Mouse (Mus musculus) stomach, embryonic 14.5 days (tissue): ENCODE data around the gene Fbxl16. TPM values are rescaled to one million over a fixed set of nuclear protein-coding genes. Genes with fewer than 3 reads are reported as not detected.
A peak's percentile ranks its signal among the peaks of the same experiment; 100 is the strongest.

Source experiments
- ATAC-seq: fragments of 200-750 bp; cut with Nextera tagmentation; 2 replicates; pipeline ENCODE4 v1.8.0; 2017; ENCODE audit warnings: low read depth, moderate TSS enrichment; ENCODE audit not compliant: insufficient number of reproducible peaks, insufficient read depth, low FRiP score
- H3K27ac ChIP-seq: fragments of 300-500 bp; sonication (generic); 2 replicates; pipeline ENCODE4 v1.5.1; 2014; ENCODE audit warnings: mild to moderate bottlenecking, low read length, moderate library complexity, mixed read lengths
- H3K27me3 ChIP-seq: fragments of 300-500 bp; sonication (generic); 2 replicates; pipeline ENCODE4 v1.6.1; 2014; ENCODE audit warnings: low read length, control low read depth, mixed read lengths; ENCODE audit not compliant: control insufficient read depth, insufficient read depth
- H3K36me3 ChIP-seq: fragments of 300-500 bp; sonication (generic); 2 replicates; pipeline ENCODE4 v1.6.1; 2014; ENCODE audit warnings: mild to moderate bottlenecking, control low read depth, low read length, moderate library complexity, mixed read lengths; ENCODE audit not compliant: control insufficient read depth, insufficient read depth
- H3K4me1 ChIP-seq: fragments of 300-500 bp; sonication (generic); 2 replicates; pipeline ENCODE4 v1.6.1; 2014; ENCODE audit warnings: low read length, control low read depth, mixed read lengths; ENCODE audit not compliant: control insufficient read depth, insufficient read depth
- H3K4me2 ChIP-seq: fragments of 300-500 bp; sonication (generic); replicated peaks from 2 replicates; pipeline ENCODE4 v1.6.1; 2014; ENCODE audit warnings: low read depth, low read length, control low read depth
- H3K4me3 ChIP-seq: fragments of 300-500 bp; sonication (generic); 2 replicates; pipeline ENCODE4 v1.5.1; 2014; ENCODE audit warnings: low read depth, low read length, control low read depth
- H3K9ac ChIP-seq: fragments of 300-500 bp; sonication (generic); replicated peaks from 2 replicates; pipeline ENCODE4 v1.6.1; 2014; ENCODE audit warnings: low read depth, mild to moderate bottlenecking, control low read depth, low read length, moderate library complexity, mixed read lengths
- H3K9me3 ChIP-seq: fragments of 300-500 bp; sonication (generic); 2 replicates; pipeline ENCODE4 v1.6.1; 2016; ENCODE audit warnings: low read depth, low read length, control low read depth; ENCODE audit not compliant: control insufficient read depth
- WGBS: fragments of 180-500 bp; shearing (Covaris S2); extraction: QIAGEN DNeasy Blood & Tissue Kit; methylation state at CpG from one replicate; pipeline ENCODE4 v1.1.7; 2014; 5-methylcytosine and 5-hydroxymethylcytosine counted together
- polyA plus RNA-seq: library from polyadenylated mRNA; unstranded; fragments of >200 nt; fragmentation: Nextera tagmentation; extraction: Ambion mirVana; gene quantifications from 2 replicates; pipeline ENCODE4 v1.2.1, GENCODE M21; 2014

Fbxl16 gene
- polyA plus RNA-seq, 1 experiment from 2014 or later = 4.5 TPM

DNA sequence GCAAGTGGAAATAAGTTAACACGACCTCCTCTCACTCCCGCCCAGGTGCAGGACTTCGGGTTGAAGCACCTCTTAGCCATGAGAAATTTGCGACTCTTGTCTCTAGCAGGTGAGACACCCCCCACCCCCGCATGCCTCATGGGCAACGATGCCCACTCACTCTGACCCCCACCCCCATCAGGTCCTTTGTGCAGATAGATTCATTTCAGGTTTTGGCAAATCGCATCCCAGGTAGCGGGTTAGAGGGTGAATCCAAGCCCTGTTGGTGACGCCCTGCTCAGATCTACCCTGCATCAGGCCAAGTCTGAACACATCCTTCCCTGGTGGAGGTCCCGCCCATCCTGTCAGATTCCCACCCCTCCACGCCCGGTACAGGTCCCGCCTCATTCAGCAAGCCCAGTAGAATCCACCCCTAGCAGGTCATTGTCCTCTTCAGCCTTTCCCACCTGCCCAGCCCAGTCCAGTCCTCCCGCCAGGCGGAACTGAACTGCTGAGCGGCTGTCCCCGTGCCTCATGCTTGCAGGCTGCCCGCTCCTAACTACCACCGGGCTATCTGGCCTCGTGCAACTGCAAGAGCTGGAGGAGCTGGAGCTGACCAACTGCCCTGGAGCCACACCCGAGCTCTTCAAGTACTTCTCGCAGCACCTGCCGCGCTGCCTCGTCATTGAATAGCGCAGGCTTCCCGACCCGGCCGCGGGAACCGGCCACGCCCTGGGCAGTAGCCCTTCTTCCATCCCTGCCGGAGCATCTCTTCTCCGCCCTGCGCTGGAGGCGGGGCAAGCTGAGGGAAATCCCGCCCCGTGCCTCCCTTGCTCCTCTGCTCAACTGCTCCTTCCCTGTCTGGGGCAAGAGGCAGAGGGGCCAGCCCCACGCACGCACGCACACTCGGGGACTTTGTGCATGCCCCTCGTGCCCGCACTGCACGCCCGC lies 10.2 kb downstream of the Fbxl16 start:
- H3K4me2 ChIP-seq = peak overlapping the region; percentile 20; the same call in 1 of the 2 replicates
- peaks cover 5% of the 10 kb centered on the region for H3K4me1 ChIP-seq
- peak; percentile 20; the same call in 1 of the 2 replicates for ATAC-seq
- H3K36me3 ChIP-seq = no peaks in the 10 kb centered on the region
- no peak overlapping the region; the same call in 1 of the 2 replicates for H3K4me3 ChIP-seq
- H3K9me3 ChIP-seq = no peaks in the 10 kb centered on the region
- 6% methylated on average over 46 of the region's 46 CpGs for WGBS
- peaks cover 24% of the 10 kb centered on the region for H3K27me3 ChIP-seq
- H3K9ac ChIP-seq = no peak overlapping the region
- no peak overlapping the region for H3K27ac ChIP-seq

- no peak within 1 kb of the TSS for H3K27ac ChIP-seq
These were observed 14.6 kb downstream of the Fbxl16 start, which contains the start of gene Wdr24 for GRCm38 (mm10) chr17:25823452-25823851. Gene Wdr24, plus strand, starts transcription at chr17:25823627.

DNA sequence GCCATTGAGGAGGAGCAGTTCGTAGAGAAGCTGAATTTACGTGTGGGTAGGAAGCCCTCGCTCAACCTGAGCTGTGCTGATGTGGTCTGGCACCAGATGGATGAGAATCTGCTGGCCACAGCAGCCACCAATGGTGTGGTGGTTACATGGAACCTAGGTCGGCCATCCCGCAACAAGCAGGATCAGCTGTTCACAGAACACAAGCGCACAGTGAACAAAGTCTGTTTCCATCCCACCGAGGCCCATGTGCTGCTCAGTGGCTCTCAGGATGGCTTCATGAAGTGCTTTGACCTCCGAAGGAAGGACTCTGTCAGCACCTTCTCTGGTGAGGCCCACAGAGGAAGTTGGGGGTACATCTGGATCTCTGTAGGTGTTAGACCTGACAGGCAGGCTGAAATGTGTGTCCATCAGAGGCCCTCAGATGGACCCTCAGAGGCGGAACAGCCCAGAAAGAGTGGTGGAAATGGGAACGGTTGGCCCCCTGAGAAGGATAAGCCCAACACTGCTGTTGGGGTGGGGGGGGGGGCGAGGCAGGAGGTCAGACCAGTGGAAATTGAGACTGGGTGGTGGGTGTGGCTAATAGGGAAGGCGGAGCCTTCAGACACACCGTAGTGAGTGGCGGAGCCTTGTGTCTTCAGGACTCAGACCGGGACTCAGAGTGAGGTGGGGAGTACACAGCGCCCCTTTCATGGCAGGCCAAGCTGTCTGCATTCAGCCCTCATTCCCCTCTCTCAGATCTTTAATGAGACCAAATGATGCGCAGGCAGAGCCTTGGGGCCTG lies 15.7 kb downstream of the Fbxl16 start:
- Histone ChIP-seq H3K27ac (no peak overlapping the region), H3K4me2 (peak overlapping the region; percentile 87), H3K27me3 (peaks cover 9% of the 10 kb centered on the region), H3K36me3 (peaks cover 16% of the 10 kb centered on the region), H3K9me3 (no peaks in the 10 kb centered on the region), H3K4me3 (peak overlapping the region; percentile 61), H3K9ac (peak overlapping the region; percentile 63; the same call in 1 of the 2 replicates), H3K4me1 (peaks cover 19% of the 10 kb centered on the region)
- WGBS = 69% methylated on average over 17 of the region's 17 CpGs
- ATAC-seq = no peak

More at GRCm38 (mm10) chr17:25823452-25823851, 14.6 kb downstream of the Fbxl16 start, which contains the start of gene Wdr24:
- ATAC-seq = peak; percentile 77; the same call in 1 of the 2 replicates
- Histone ChIP-seq H3K36me3 (peaks cover 16% of the 10 kb centered on the region; the same call in 1 of the 2 replicates), H3K9ac (peak within 1 kb of the TSS; percentile 63), H3K9me3 (no peaks in the 10 kb centered on the region), H3K4me3 (peak within 1 kb of the TSS; percentile 61), H3K27me3 (peaks cover 20% of the 10 kb centered on the region), H3K4me1 (peaks cover 16% of the 10 kb centered on the region), H3K4me2 (peak within 1 kb of the TSS; percentile 87)
- under 1% methylated on average over 18 of the region's 18 CpGs for WGBS

DNA sequence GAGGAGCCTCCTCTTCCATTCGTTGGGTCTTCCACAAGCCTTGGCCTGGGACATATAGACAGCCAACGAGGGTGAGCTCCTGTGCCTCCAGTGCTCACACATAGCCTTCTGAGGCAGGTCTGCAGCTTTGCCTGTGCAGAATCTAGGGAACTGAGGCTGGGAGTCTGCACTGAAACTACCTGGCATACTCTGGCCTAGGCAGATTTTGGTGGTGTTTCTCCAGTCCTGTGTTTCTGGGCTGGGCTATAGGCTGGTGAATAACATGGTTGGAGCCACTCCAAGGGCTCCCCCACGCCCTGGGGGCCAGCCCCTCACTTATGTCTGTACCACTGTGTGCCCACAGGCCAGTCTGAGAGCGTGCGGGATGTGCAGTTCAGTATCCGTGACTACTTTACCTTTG lies 16.4 kb downstream of the Fbxl16 start:
- Histone ChIP-seq H3K27me3 (peaks cover 2% of the 10 kb centered on the region; the same call in 1 of the 2 replicates), H3K4me3 (no peak overlapping the region), H3K4me2 (no peak overlapping the region; the same call in 1 of the 2 replicates), H3K36me3 (peaks cover 23% of the 10 kb centered on the region), H3K4me1 (peaks cover 25% of the 10 kb centered on the region), H3K9me3 (no peaks in the 10 kb centered on the region), H3K9ac (no peak overlapping the region), H3K27ac (no peak overlapping the region)
- no peak for ATAC-seq
- WGBS = 87% methylated on average over 6 of the region's 6 CpGs

- Histone ChIP-seq H3K9me3 (no peaks in the 10 kb centered on the region), H3K4me2 (no peak overlapping the region), H3K9ac (no peak overlapping the region), H3K27me3 (no peaks in the 10 kb centered on the region), H3K36me3 (peaks cover 29% of the 10 kb centered on the region), H3K4me1 (peaks cover 29% of the 10 kb centered on the region), H3K27ac (no peak overlapping the region), H3K4me3 (no peak overlapping the region)
- whole genome bisulfite sequencing = 95% methylated on average over 27 of the region's 27 CpGs
- no peak for ATAC-seq
These were observed 17.2 kb downstream of the Fbxl16 start for GRCm38 (mm10) chr17:25825984-25826570.

GRCm38 (mm10) chr17:25827011-25827410 lies 18.1 kb downstream of the Fbxl16 start:
- H3K4me1 ChIP-seq = peaks cover 36% of the 10 kb centered on the region
- H3K4me2 ChIP-seq = no peak overlapping the region
- WGBS = 94% methylated on average over 13 of the region's 13 CpGs
- no peaks in the 10 kb centered on the region for H3K9me3 ChIP-seq
- H3K9ac ChIP-seq = no peak overlapping the region
- ATAC-seq = no peak
- H3K36me3 ChIP-seq = peaks cover 34% of the 10 kb centered on the region
- H3K27me3 ChIP-seq = no peaks in the 10 kb centered on the region
- H3K4me3 ChIP-seq = no peak overlapping the region
- H3K27ac ChIP-seq = no peak overlapping the region

DNA sequence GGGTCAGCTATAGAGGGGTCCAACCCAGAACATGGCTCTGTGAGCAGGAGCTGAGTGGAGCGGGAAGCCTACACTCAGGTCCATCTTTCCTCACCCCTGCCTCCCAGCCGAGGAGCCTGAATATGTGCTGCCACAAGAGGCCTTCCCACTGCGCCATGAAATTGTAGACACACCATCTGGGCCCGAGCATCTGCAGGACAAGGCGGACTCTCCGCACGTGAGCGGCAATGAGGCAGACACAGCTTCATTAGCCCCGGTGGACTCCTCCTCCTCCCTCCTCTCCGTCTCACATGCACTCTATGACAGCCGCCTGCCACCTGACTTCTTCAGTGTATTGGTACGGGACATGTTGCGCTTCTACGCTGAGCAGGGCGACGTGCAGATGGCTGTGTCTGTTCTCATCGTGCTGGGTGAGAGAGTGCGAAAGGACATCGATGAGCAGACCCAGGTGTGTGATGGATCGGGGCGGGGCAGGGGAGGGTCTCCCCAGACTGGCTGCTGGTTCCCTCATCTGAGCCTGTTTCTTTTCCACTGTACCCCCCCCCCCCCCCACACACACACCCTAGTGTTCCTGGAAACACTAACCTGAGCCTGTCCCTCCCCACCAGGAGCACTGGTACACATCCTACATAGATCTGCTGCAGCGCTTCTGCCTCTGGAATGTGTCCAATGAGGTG lies 18.8 kb downstream of the Fbxl16 start:
- Histone ChIP-seq H3K9me3 (no peaks in the 10 kb centered on the region), H3K36me3 (peaks cover 34% of the 10 kb centered on the region), H3K9ac (no peak overlapping the region), H3K27me3 (no peaks in the 10 kb centered on the region), H3K4me1 (peaks cover 36% of the 10 kb centered on the region), H3K27ac (no peak overlapping the region), H3K4me2 (no peak overlapping the region), H3K4me3 (no peak overlapping the region; the same call in 1 of the 2 replicates)
- 90% methylated on average over 20 of the region's 22 CpGs for WGBS
- no peak for ATAC-seq
